Mouse (Mus musculus) spleen, adult 2 months (tissue): ENCODE results near the gene Klhl25. TPM values are rescaled to one million over a fixed set of nuclear protein-coding genes. Genes with fewer than 3 reads are reported as not detected.
A peak's percentile ranks its signal among the peaks of the same experiment; 100 is the strongest.
"Not testable (repeated sequence)": the region's sequence is repeated elsewhere in the genome, so short reads cannot be mapped to it uniquely, and the experiment has no call there.

Experiments
- DNase-seq, 2 experiments: peaks; one replicate each; pipeline versions ENCODE4 v3.0.0 to v3.0.0-alpha.2; 2012 to 2021; ENCODE audit warnings: low spot score in 2 of 2, low read depth in 1 of 2
- H3K27ac ChIP-seq: fragments of 200-500 bp; 2 replicates; pipeline ENCODE4 v1.5.1; 2012; ENCODE audit warnings: low read length, inconsistent platforms; ENCODE audit not compliant: insufficient read depth
- H3K27me3 ChIP-seq: fragments of 200-500 bp; 2 replicates; pipeline ENCODE4 v1.6.1; 2012; ENCODE audit warnings: mild to moderate bottlenecking, moderate library complexity, low read length, inconsistent platforms; ENCODE audit not compliant: control insufficient read depth, insufficient read depth
- H3K36me3 ChIP-seq: fragments of 200-500 bp; 2 replicates; pipeline ENCODE4 v1.6.1; 2012; ENCODE audit warnings: mild to moderate bottlenecking, low read length, inconsistent platforms; ENCODE audit not compliant: control insufficient read depth, insufficient read depth
- H3K4me1 ChIP-seq: fragments of 200-500 bp; 2 replicates; pipeline ENCODE4 v1.6.1; 2011; ENCODE audit warnings: inconsistent platforms; ENCODE audit not compliant: control insufficient read depth, insufficient read depth, insufficient read length
- H3K4me3 ChIP-seq: fragments of 200-500 bp; 2 replicates; pipeline ENCODE4 v1.5.1; 2011; ENCODE audit warnings: mild to moderate bottlenecking, inconsistent platforms; ENCODE audit not compliant: insufficient read depth, insufficient read length; ENCODE audit errors: extremely low read depth
- CTCF ChIP-seq: fragments of 200-500 bp; IDR thresholded peaks from 2 replicates; pipeline ENCODE4 v1.5.1; 2011; ENCODE audit warnings: mild to moderate bottlenecking, inconsistent platforms; ENCODE audit not compliant: insufficient read depth, insufficient read length, insufficient replicate concordance; ENCODE audit errors: extremely low read depth
- POLR2A ChIP-seq: fragments of 200-500 bp; IDR thresholded peaks from 2 replicates; pipeline ENCODE4 v1.6.1; 2011; ENCODE audit warnings: low read depth, low read length, inconsistent platforms
- WGBS: fragments of 180-500 bp; shearing (Covaris S2); methylation state at CpG from one replicate; pipeline ENCODE4 v1.1.7; 2018; 5-methylcytosine and 5-hydroxymethylcytosine counted together
- polyA plus RNA-seq: library from polyadenylated mRNA; depleted of rRNA; stranded (reverse); fragments of >200 nt; gene quantifications from 2 replicates; pipeline ENCODE4 v1.2.3, GENCODE M21; 2012

The Klhl25 gene
- polyA plus RNA-seq, 1 experiment, result 22.2 TPM

GRCm38 (mm10) chr7:75854231-75854925, 6.3 kb downstream of the Klhl25 start:
- Histone ChIP-seq H3K4me1 (peaks cover 23% of the 10 kb centered on the region), H3K4me3 (no peak overlapping the region), H3K27me3 (no peaks in the 10 kb centered on the region), H3K27ac (peak overlapping the region; percentile 29; the same call in 1 of the 2 replicates), H3K36me3 (no peaks in the 10 kb centered on the region)
- DNase-seq, result no peak
- WGBS, result 69% methylated on average over 6 of the region's 6 CpGs
- TF ChIP-seq CTCF (no peak), POLR2A (no peak)

- no peak for TF ChIP-seq CTCF
- no peak for TF ChIP-seq POLR2A
- no peaks in the 10 kb centered on the region for H3K36me3 ChIP-seq
- peaks cover 19% of the 10 kb centered on the region for H3K4me1 ChIP-seq
- peak overlapping the region; percentile 43; the same call in 1 of the 2 replicates for H3K27ac ChIP-seq
- no peaks in the 10 kb centered on the region for H3K27me3 ChIP-seq
- 12% methylated on average over 6 of the region's 6 CpGs for WGBS
- DNase-seq, result peak in 1 of 2 experiments; percentile 53
- no peak overlapping the region for H3K4me3 ChIP-seq
Measured at GRCm38 (mm10) chr7:75855028-75855427, 6.9 kb downstream of the Klhl25 start.

- H3K4me3 ChIP-seq, result no peak overlapping the region
- no peaks in the 10 kb centered on the region for H3K27me3 ChIP-seq
- peaks cover 20% of the 10 kb centered on the region for H3K4me1 ChIP-seq
- TF ChIP-seq POLR2A (no peak), CTCF (no peak)
- DNase-seq, result no peak
- WGBS, result 92% methylated on average over 11 of the region's 11 CpGs
- no peaks in the 10 kb centered on the region for H3K36me3 ChIP-seq
- no peak overlapping the region for H3K27ac ChIP-seq
Measured at GRCm38 (mm10) chr7:75856259-75856658, 8.1 kb downstream of the Klhl25 start.

- peaks cover 16% of the 10 kb centered on the region for H3K4me1 ChIP-seq
- no peak overlapping the region for H3K4me3 ChIP-seq
- 70% methylated on average over 9 of the region's 9 CpGs for WGBS
- no peak for DNase-seq
- 0 out of 2 replicates have a peak, but pooled peaks cover 1% of the 10 kb centered on the region for H3K36me3 ChIP-seq
- H3K27me3 ChIP-seq, result no peaks in the 10 kb centered on the region
- H3K27ac ChIP-seq, result no peak overlapping the region
- no peak for TF ChIP-seq CTCF
- TF ChIP-seq POLR2A, result no peak
Measured at GRCm38 (mm10) chr7:75859771-75860196, 11.7 kb downstream of the Klhl25 start.

GRCm38 (mm10) chr7:75861638-75862426, 13.7 kb downstream of the Klhl25 start:
- WGBS, result 78% methylated on average over 7 of the region's 7 CpGs
- H3K4me3 ChIP-seq, H3K4me1 ChIP-seq, H3K27ac ChIP-seq, H3K27me3 ChIP-seq, DNase-seq: not testable (repeated sequence)
- H3K36me3 ChIP-seq, result peaks cover 16% of the 10 kb centered on the region

- not testable (repeated sequence) for H3K4me3 ChIP-seq, H3K27me3 ChIP-seq, H3K4me1 ChIP-seq, H3K27ac ChIP-seq, DNase-seq
- WGBS, result 74% methylated on average over 6 of the region's 6 CpGs
- H3K36me3 ChIP-seq, result peaks cover 20% of the 10 kb centered on the region
Measured at GRCm38 (mm10) chr7:75862427-75862781, 14.3 kb downstream of the Klhl25 start.

- not testable (repeated sequence) for H3K4me1 ChIP-seq, H3K27ac ChIP-seq
- 83% methylated on average over 5 of the region's 5 CpGs for WGBS
Measured at GRCm38 (mm10) chr7:75863248-75863911, 15.3 kb downstream of the Klhl25 start.

More at GRCm38 (mm10) chr7:75863248-75863911, 15.3 kb downstream of the Klhl25 start:
- peaks cover 23% of the 10 kb centered on the region for H3K36me3 ChIP-seq
- not testable (repeated sequence) for H3K4me3 ChIP-seq, DNase-seq, H3K27me3 ChIP-seq
